Mouse (Mus musculus) forebrain, embryonic 11.5 days (tissue): Measurements from ENCODE around the gene Col25a1. TPM values are rescaled to one million over a fixed set of nuclear protein-coding genes. Genes with fewer than 3 reads are reported as not detected.
A peak's percentile ranks its signal among the peaks of the same experiment; 100 is the strongest.

Experiments
- ATAC-seq: fragments of 200-750 bp; cut with Nextera tagmentation; replicated peaks from 2 replicates; pipeline ENCODE4 v1.8.0; 2017; ENCODE audit warnings: moderate TSS enrichment; ENCODE audit not compliant: low FRiP score
- DNase-seq: peaks from one replicate; pipeline ENCODE4 v3.0.0-alpha.2; 2017; ENCODE audit warnings: low spot score
- H3K27ac ChIP-seq: fragments of 300-500 bp; sonication (generic); 2 replicates; pipeline ENCODE4 v1.5.1; 2014; ENCODE audit warnings: low read depth, low read length
- H3K27me3 ChIP-seq: fragments of 300-500 bp; sonication (generic); 2 replicates; pipeline ENCODE4 v1.6.1; 2014; ENCODE audit warnings: mild to moderate bottlenecking, low read length, mixed read lengths; ENCODE audit not compliant: control insufficient read depth, insufficient read depth
- H3K36me3 ChIP-seq: fragments of 300-500 bp; sonication (generic); 2 replicates; pipeline ENCODE4 v1.6.1; 2014; ENCODE audit warnings: mild to moderate bottlenecking, low read length, moderate library complexity, mixed read lengths; ENCODE audit not compliant: control insufficient read depth, insufficient read depth
- H3K4me1 ChIP-seq: fragments of 300-500 bp; sonication (generic); replicated peaks from 2 replicates; pipeline ENCODE4 v1.6.1; 2014; ENCODE audit warnings: low read length, mixed read lengths; ENCODE audit not compliant: control insufficient read depth, insufficient read depth
- H3K4me2 ChIP-seq: fragments of 300-500 bp; sonication (generic); 2 replicates; pipeline ENCODE4 v1.6.1; 2014; ENCODE audit warnings: low read depth, mild to moderate bottlenecking, low read length, moderate library complexity, mixed read lengths; ENCODE audit not compliant: severe bottlenecking
- H3K4me3 ChIP-seq: fragments of 300-500 bp; sonication (generic); 2 replicates; pipeline ENCODE4 v1.5.1; 2014; ENCODE audit warnings: low read depth, low read length
- H3K9ac ChIP-seq: fragments of 300-500 bp; sonication (generic); 2 replicates; pipeline ENCODE4 v1.6.1; 2014; ENCODE audit warnings: low read length
- H3K9me3 ChIP-seq: fragments of 300-500 bp; sonication (generic); 2 replicates; pipeline ENCODE4 v1.6.1; 2016; ENCODE audit warnings: low read length, mixed read lengths; ENCODE audit not compliant: control insufficient read depth
- WGBS: fragments of 180-500 bp; shearing (Covaris S2); extraction: QIAGEN DNeasy Blood & Tissue Kit; methylation state at CpG from one replicate; pipeline ENCODE4 v1.1.7; 2014; 5-methylcytosine and 5-hydroxymethylcytosine counted together
- polyA plus RNA-seq: library from polyadenylated mRNA; unstranded; fragments of >200 nt; fragmentation: Nextera tagmentation; extraction: Ambion mirVana; gene quantifications from 2 replicates; pipeline ENCODE4 v1.2.1, GENCODE M21; 2014

The Col25a1 gene
- polyA plus RNA-seq, 1 experiment from 2014 or later = 2.4 TPM

GRCm38 (mm10) chr3:130290672-130291071, 159.4 kb downstream of the Col25a1 start:
- Histone ChIP-seq H3K4me3 (no peak overlapping the region), H3K27me3 (no peaks in the 10 kb centered on the region), H3K9me3 (no peaks in the 10 kb centered on the region), H3K4me2 (no peak overlapping the region), H3K4me1 (0 out of 2 replicates have a peak, but pooled peaks cover 4% of the 10 kb centered on the region), H3K9ac (no peak overlapping the region), H3K36me3 (no peaks in the 10 kb centered on the region), H3K27ac (no peak overlapping the region)
- ATAC-seq (no peak), DNase-seq (no peak)
- 87% methylated on average over 5 of the region's 5 CpGs for WGBS

- ATAC-seq (no peak), DNase-seq (no peak)
- Histone ChIP-seq H3K4me3 (no peak overlapping the region), H3K4me1 (0 out of 2 replicates have a peak, but pooled peaks cover 4% of the 10 kb centered on the region), H3K27me3 (no peaks in the 10 kb centered on the region), H3K9ac (no peak overlapping the region), H3K36me3 (no peaks in the 10 kb centered on the region), H3K27ac (no peak overlapping the region), H3K4me2 (no peak overlapping the region), H3K9me3 (no peaks in the 10 kb centered on the region)
- WGBS = 84% methylated on average over 5 of the region's 5 CpGs
Measured at GRCm38 (mm10) chr3:130291926-130292325, 160.6 kb downstream of the Col25a1 start.

DNA sequence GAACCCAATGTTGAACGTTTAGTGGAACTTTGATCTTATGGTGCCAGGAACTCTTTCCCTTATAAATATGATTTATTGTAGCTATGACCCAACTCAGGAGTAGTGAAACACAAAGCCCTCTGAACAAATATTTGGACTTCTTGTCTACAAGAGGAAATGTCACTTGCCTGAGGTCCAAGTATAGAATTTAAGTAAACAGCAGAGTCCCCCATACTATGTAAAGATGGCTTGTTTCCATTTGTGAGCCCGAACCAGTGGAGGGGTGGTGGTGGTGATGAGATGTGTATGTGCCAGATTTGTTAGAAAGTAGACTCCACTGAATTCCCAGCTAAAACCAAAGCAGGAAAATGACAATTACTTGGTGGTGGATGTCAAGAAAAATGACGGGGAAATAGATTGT, 169.2 kb downstream of the Col25a1 start:
- Histone ChIP-seq H3K9me3 (no peaks in the 10 kb centered on the region), H3K4me1 (no peaks in the 10 kb centered on the region), H3K9ac (no peak overlapping the region), H3K4me3 (no peak overlapping the region), H3K27ac (no peak overlapping the region), H3K27me3 (no peaks in the 10 kb centered on the region), H3K36me3 (no peaks in the 10 kb centered on the region), H3K4me2 (no peak overlapping the region)
- WGBS = 89% methylated on average over 3 of the region's 3 CpGs
- no peak for DNase-seq
- ATAC-seq = no peak

GRCm38 (mm10) chr3:130303597-130303996, 172.3 kb downstream of the Col25a1 start:
- WGBS = 73% methylated on average over 12 of the region's 12 CpGs
- no peaks in the 10 kb centered on the region for H3K9me3 ChIP-seq
- no peak overlapping the region for H3K4me2 ChIP-seq
- no peaks in the 10 kb centered on the region for H3K4me1 ChIP-seq
- no peak for ATAC-seq
- no peaks in the 10 kb centered on the region for H3K36me3 ChIP-seq
- no peak overlapping the region for H3K4me3 ChIP-seq
- no peak overlapping the region for H3K9ac ChIP-seq
- no peaks in the 10 kb centered on the region for H3K27me3 ChIP-seq
- no peak for DNase-seq
- H3K27ac ChIP-seq = no peak overlapping the region

DNA sequence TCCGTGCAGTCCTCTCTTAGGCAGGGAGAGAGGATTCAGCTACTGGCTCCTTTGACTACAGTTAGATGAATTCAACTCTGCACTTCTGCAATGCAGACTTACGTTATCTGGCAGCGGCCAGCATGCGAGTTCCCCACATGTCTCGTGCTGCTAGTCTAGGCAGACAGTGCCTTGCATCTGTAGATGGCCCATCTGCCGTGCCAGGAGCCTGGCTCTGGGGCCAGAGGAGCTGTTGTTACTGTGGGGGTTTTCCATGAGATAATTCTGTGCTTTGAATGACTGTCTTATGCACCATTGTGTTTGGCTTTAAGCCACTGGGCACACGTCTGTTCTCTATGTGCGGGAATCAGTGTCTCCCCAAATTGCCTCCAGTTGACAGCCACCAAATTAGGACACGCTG, 173.5 kb downstream of the Col25a1 start:
- ATAC-seq (no peak), DNase-seq (no peak)
- H3K4me3 ChIP-seq = no peak overlapping the region
- no peaks in the 10 kb centered on the region for H3K36me3 ChIP-seq
- H3K9me3 ChIP-seq = no peaks in the 10 kb centered on the region
- no peaks in the 10 kb centered on the region for H3K4me1 ChIP-seq
- H3K9ac ChIP-seq = no peak overlapping the region
- no peak overlapping the region for H3K27ac ChIP-seq
- WGBS = 84% methylated on average over 9 of the region's 9 CpGs
- no peak overlapping the region for H3K4me2 ChIP-seq
- H3K27me3 ChIP-seq = no peaks in the 10 kb centered on the region

DNA sequence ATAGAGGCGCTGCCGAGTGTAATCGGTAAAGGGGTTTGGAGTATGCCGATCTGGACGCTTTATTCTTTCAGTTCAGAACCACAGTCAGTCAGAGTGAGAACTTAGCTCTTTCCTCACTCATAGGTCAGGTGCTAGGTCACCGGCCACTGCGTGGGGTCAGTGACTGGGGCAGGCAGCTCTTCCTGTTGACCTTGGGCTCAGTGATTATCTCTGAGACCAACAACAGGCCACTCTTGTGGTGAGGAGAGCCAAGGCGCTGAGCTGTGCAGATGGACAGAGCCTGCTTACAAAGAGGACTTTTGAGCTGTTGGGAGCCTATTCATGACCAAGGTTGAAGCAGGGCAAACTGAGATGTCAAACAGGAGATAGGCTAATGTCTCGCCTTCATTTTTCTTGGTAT, 174.4 kb downstream of the Col25a1 start:
- no peaks in the 10 kb centered on the region for H3K4me1 ChIP-seq
- H3K36me3 ChIP-seq = no peaks in the 10 kb centered on the region
- H3K27ac ChIP-seq = no peak overlapping the region
- no peaks in the 10 kb centered on the region for H3K9me3 ChIP-seq
- WGBS = 78% methylated on average over 9 of the region's 9 CpGs
- ATAC-seq (no peak), DNase-seq (no peak)
- no peaks in the 10 kb centered on the region for H3K27me3 ChIP-seq
- no peak overlapping the region for H3K9ac ChIP-seq
- no peak overlapping the region for H3K4me2 ChIP-seq
- no peak overlapping the region for H3K4me3 ChIP-seq

GRCm38 (mm10) chr3:130309277-130309676, 178.0 kb downstream of the Col25a1 start:
- no peaks in the 10 kb centered on the region; the same call in 1 of the 2 replicates for H3K4me1 ChIP-seq
- no peaks in the 10 kb centered on the region for H3K36me3 ChIP-seq

DNA sequence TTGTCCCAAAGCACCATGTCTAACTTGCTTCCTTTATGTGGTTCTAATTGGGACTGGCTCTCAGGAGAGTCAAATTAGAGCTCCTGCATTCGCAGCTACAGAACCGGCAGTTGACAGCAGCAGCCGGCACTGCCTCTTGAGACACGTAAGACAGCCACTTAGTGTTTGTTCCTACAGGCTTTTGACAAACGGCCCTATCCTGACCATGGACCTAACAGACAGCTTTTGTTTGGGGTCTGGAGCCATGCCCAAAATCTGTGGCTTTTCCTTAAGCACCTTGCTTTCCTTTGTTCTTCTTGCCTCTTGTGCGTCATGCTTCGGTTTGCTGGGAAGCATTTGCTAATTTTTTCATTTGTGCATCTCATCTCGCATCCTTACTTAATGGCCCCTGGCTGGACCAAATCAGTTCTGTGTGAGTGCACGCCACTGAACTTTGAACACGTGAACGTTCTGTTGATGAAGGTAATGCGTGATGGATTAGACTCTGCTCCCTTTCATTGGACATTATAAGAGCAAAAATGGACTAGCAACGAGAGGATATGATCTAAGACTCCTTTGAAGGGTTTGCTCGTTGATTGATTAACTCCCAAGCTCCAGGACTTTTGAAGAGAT, 179.5 kb downstream of the Col25a1 start:
- peak; percentile 83 for ATAC-seq
- Histone ChIP-seq H3K4me2 (peak overlapping the region; percentile 16; the same call in 1 of the 2 replicates), H3K27ac (no peak overlapping the region)

More at GRCm38 (mm10) chr3:130309277-130309676, 178.0 kb downstream of the Col25a1 start:
- no peaks in the 10 kb centered on the region for H3K27me3 ChIP-seq
- ATAC-seq (no peak), DNase-seq (no peak)
- H3K9ac ChIP-seq = no peak overlapping the region
- H3K4me2 ChIP-seq = no peak overlapping the region
- no peak overlapping the region for H3K27ac ChIP-seq
- 83% methylated on average over 4 of the region's 4 CpGs for WGBS
- H3K9me3 ChIP-seq = no peaks in the 10 kb centered on the region
- no peak overlapping the region for H3K4me3 ChIP-seq

DNA sequence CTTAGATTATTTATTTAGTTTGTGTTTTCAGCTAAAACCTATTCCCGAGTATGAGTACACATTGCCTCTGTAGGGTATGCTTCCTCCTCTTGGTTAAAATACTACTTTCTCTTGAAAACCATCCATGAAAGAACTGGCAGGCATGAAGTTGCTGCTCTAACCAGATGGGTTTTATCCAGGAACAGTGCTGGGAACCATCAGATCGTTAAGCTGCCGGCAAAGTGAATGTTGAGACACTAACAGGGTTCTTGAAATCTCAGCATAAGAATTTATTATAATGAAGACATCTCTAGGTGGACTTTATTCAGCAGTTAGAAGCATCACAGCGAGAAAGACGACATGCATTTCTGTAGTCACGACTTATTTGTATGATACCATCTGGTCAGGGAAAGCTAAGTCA, 181.9 kb downstream of the Col25a1 start:
- 82% methylated on average over 6 of the region's 6 CpGs for WGBS
- Histone ChIP-seq H3K27me3 (no peaks in the 10 kb centered on the region), H3K9me3 (no peaks in the 10 kb centered on the region), H3K4me3 (no peak overlapping the region), H3K27ac (no peak overlapping the region), H3K4me1 (no peaks in the 10 kb centered on the region; the same call in 1 of the 2 replicates), H3K4me2 (no peak overlapping the region), H3K36me3 (no peaks in the 10 kb centered on the region), H3K9ac (no peak overlapping the region)
- no peak for ATAC-seq
- DNase-seq = no peak

More for the DNA sequence above, 179.5 kb downstream of the Col25a1 start:
- H3K27me3 ChIP-seq = no peaks in the 10 kb centered on the region
- no peak for DNase-seq
- no peaks in the 10 kb centered on the region for H3K36me3 ChIP-seq
- WGBS = 45% methylated on average over 14 of the region's 14 CpGs
- no peak overlapping the region for H3K4me3 ChIP-seq
- no peaks in the 10 kb centered on the region for H3K9me3 ChIP-seq
- no peak overlapping the region for H3K9ac ChIP-seq
- no peaks in the 10 kb centered on the region; the same call in 1 of the 2 replicates for H3K4me1 ChIP-seq
